Mouse (Mus musculus) embryonic facial prominence, embryonic 12.5 days (tissue): Measurements from ENCODE around the gene Hist2h3c1. TPM values are rescaled to one million over a fixed set of nuclear protein-coding genes. Genes with fewer than 3 reads are reported as not detected.
A peak's percentile ranks its signal among the peaks of the same experiment; 100 is the strongest.

Experiments used
- ATAC-seq: fragments of 200-750 bp; cut with Nextera tagmentation; 2 replicates; pipeline ENCODE4 v1.8.0; 2017; ENCODE audit not compliant: insufficient number of reproducible peaks, insufficient read depth, low FRiP score, low TSS enrichment
- H3K27ac ChIP-seq: fragments of 300-500 bp; sonication (generic); 2 replicates; pipeline ENCODE4 v1.5.1; 2016; ENCODE audit warnings: mild to moderate bottlenecking
- H3K27me3 ChIP-seq: fragments of 300-500 bp; sonication (generic); 2 replicates; pipeline ENCODE4 v1.6.1; 2016; ENCODE audit warnings: mild to moderate bottlenecking, moderate library complexity
- H3K36me3 ChIP-seq: fragments of 300-500 bp; sonication (generic); 2 replicates; pipeline ENCODE4 v1.6.1; 2016; ENCODE audit warnings: mild to moderate bottlenecking
- H3K4me1 ChIP-seq: fragments of 300-500 bp; sonication (generic); 2 replicates; pipeline ENCODE4 v1.6.1; 2016
- H3K4me2 ChIP-seq: fragments of 300-500 bp; sonication (generic); replicated peaks from 2 replicates; pipeline ENCODE4 v1.6.1; 2016; ENCODE audit warnings: mild to moderate bottlenecking, moderate library complexity
- H3K4me3 ChIP-seq: fragments of 300-500 bp; sonication (generic); 2 replicates; pipeline ENCODE4 v1.5.1; 2016; ENCODE audit warnings: mild to moderate bottlenecking
- H3K9ac ChIP-seq: fragments of 300-500 bp; sonication (generic); 2 replicates; pipeline ENCODE4 v1.6.1; 2016; ENCODE audit warnings: mild to moderate bottlenecking, moderate library complexity
- H3K9me3 ChIP-seq: fragments of 300-500 bp; sonication (generic); 2 replicates; pipeline ENCODE4 v1.6.1; 2016; ENCODE audit warnings: mild to moderate bottlenecking, moderate library complexity
- WGBS: fragments of 180-500 bp; shearing (Covaris S2); methylation state at CpG from one replicate; pipeline ENCODE4 v1.1.7; 2016; 5-methylcytosine and 5-hydroxymethylcytosine counted together
- polyA plus RNA-seq: library from polyadenylated mRNA; unstranded; fragments of >200 nt; fragmentation: Nextera tagmentation; extraction: Ambion mirVana; gene quantifications from 2 replicates; pipeline ENCODE4 v1.2.1, GENCODE M21; 2016

The Hist2h3c1 gene
- polyA plus RNA-seq, 1 experiment from 2014 or later: 0.83 TPM

- ATAC-seq: peak; percentile 94
- Histone ChIP-seq H3K9me3 (no peaks in the 10 kb centered on the region), H3K4me1 (peaks cover 18% of the 10 kb centered on the region), H3K27ac (peak within 1 kb of the TSS; percentile 99), H3K4me3 (peak within 1 kb of the TSS; percentile 65), H3K27me3 (no peaks in the 10 kb centered on the region), H3K36me3 (no peaks in the 10 kb centered on the region), H3K4me2 (peak within 1 kb of the TSS; percentile 57), H3K9ac (peak within 1 kb of the TSS; percentile 89)
- under 1% methylated on average over 43 of the region's 43 CpGs for WGBS
Measured at GRCm38 (mm10) chr3:96220765-96221639, 25.5 kb upstream of the Hist2h3c1 start, which contains the start of the genes Hist2h2ac and Hist2h2be. Gene Hist2h2ac, minus strand, starts transcription at chr3:96220880. Gene Hist2h2be, plus strand, starts transcription at chr3:96221119.

DNA sequence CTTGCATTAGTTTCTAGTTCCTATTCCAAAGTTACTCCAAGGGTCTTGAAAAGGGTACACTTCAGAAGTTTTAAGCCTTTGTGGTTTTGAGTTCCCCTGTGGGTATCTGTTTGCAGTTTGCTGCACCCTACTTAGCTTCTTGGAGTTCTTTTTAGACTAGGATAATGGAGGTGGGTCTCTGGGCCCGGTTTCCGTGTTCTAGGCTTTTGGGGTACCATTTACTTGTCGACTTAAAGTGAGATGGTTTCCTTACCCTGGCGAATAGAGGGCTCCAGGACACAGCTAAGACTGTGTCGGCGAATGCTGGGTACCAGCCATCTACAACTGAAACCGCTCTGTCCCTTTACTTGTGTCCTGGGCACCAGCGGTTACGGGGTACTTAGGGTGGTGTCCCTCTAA, 24.8 kb upstream of the Hist2h3c1 start:
- Histone ChIP-seq H3K27ac (peak overlapping the region; percentile 99), H3K9ac (peak overlapping the region; percentile 89), H3K4me1 (peaks cover 18% of the 10 kb centered on the region), H3K9me3 (no peaks in the 10 kb centered on the region), H3K27me3 (no peaks in the 10 kb centered on the region), H3K4me2 (peak overlapping the region; percentile 57), H3K36me3 (no peaks in the 10 kb centered on the region), H3K4me3 (peak overlapping the region; percentile 65)
- WGBS: 18% methylated on average over 9 of the region's 9 CpGs
- no peak for ATAC-seq

- Histone ChIP-seq H3K4me3 (no peak overlapping the region), H3K36me3 (no peaks in the 10 kb centered on the region), H3K27ac (no peak overlapping the region), H3K4me1 (peaks cover 18% of the 10 kb centered on the region), H3K4me2 (peak overlapping the region; percentile 57), H3K27me3 (no peaks in the 10 kb centered on the region), H3K9ac (no peak overlapping the region), H3K9me3 (no peaks in the 10 kb centered on the region)
- WGBS: 93% methylated on average over 4 of the region's 4 CpGs
- ATAC-seq: no peak
Measured at GRCm38 (mm10) chr3:96222774-96223173, 23.7 kb upstream of the Hist2h3c1 start.

- Histone ChIP-seq H3K4me3 (no peak overlapping the region), H3K4me1 (peaks cover 12% of the 10 kb centered on the region)
- 31% methylated on average over 2 of the region's 2 CpGs for whole genome bisulfite sequencing
Measured at GRCm38 (mm10) chr3:96225421-96225820, 21.1 kb upstream of the Hist2h3c1 start.

DNA sequence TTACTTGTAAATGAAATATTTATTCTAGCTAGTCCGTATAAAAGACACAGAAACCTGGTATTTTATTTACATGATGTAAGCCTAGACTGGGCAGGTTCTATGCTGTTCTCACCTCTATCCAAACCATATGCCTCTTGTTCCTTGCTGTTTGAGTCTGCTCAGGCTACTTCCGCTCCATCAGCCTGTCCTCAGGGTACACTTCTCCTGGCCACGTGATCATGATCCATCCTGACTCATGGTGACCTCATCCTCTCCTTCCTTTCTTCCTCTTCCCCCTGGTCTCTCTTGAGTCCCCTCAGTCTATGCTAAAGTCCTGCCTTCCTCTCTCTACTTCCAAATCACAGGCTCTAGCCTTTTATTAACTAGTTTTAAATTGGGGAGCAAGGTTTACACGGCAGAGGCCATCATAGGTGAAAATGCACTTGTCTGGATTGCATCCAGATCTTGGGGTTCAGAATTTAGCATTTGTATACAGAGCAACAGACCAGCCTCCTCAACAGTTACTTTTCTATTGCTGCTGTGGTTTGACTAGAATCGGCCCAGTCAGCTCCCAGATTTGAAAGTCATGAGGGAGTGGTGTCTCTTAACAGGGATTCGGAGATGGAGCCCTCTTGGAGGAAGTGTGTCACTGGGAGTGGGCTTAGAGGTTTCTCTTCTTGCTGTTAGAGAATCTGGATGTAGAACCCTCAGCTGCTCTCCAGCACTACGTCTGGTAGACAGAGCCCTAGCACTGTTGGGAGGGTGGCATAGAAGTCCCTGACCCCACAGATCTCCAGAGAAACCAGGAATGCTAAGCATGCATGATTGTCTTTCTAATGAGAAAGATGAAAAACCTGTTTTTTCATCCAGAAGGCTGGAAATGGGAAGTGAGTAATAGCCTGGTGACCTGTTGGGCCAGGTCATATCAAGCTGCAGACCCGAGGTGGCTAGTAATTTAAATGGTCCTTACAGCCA, 19.5 kb upstream of the Hist2h3c1 start:
- H3K4me2 ChIP-seq: no peak overlapping the region
- no peak overlapping the region for H3K9ac ChIP-seq
- no peaks in the 10 kb centered on the region for H3K9me3 ChIP-seq
- no peaks in the 10 kb centered on the region for H3K27me3 ChIP-seq
- H3K4me3 ChIP-seq: no peak overlapping the region
- no peak overlapping the region for H3K27ac ChIP-seq
- WGBS: 61% methylated on average over 8 of the region's 8 CpGs
- H3K36me3 ChIP-seq: no peaks in the 10 kb centered on the region
- peaks cover 8% of the 10 kb centered on the region for H3K4me1 ChIP-seq
- ATAC-seq: no peak

More at GRCm38 (mm10) chr3:96225421-96225820, 21.1 kb upstream of the Hist2h3c1 start:
- no peak overlapping the region; the same call in 1 of the 2 replicates for H3K4me2 ChIP-seq
- no peaks in the 10 kb centered on the region for H3K36me3 ChIP-seq
- H3K9ac ChIP-seq: no peak overlapping the region
- H3K27me3 ChIP-seq: no peaks in the 10 kb centered on the region
- H3K9me3 ChIP-seq: no peaks in the 10 kb centered on the region
- no peak overlapping the region for H3K27ac ChIP-seq
- no peak for ATAC-seq

DNA sequence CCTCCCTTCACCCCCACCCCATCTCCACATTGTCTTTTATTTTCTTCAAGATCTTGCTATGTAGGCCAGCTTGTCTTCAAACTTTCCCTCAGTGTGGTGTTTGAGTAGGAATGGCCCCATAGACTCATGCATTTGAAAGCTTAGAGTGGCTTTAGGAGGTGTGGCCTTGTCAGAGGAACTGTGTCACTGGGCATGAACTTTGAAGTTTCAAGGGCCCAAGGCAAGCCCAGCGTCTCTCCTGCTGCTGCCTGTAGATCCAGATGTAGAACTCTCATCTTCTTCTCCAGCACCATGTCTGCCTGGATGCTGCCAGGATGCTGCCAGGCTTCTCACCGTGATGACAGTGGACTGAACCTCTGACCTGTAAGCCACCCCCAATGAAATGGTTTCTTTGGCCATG, 17.7 kb upstream of the Hist2h3c1 start:
- no peak for ATAC-seq
- WGBS: 69% methylated on average over 2 of the region's 2 CpGs
- H3K27me3 ChIP-seq: no peaks in the 10 kb centered on the region
- no peak overlapping the region for H3K27ac ChIP-seq
- no peaks in the 10 kb centered on the region for H3K9me3 ChIP-seq
- H3K4me2 ChIP-seq: no peak overlapping the region
- no peak overlapping the region for H3K9ac ChIP-seq
- H3K4me1 ChIP-seq: no peaks in the 10 kb centered on the region; the same call in 1 of the 2 replicates
- H3K4me3 ChIP-seq: no peak overlapping the region
- H3K36me3 ChIP-seq: no peaks in the 10 kb centered on the region

GRCm38 (mm10) chr3:96230404-96230803, 16.1 kb upstream of the Hist2h3c1 start:
- H3K27ac ChIP-seq: no peak overlapping the region
- no peaks in the 10 kb centered on the region for H3K9me3 ChIP-seq
- H3K36me3 ChIP-seq: no peaks in the 10 kb centered on the region
- H3K4me1 ChIP-seq: no peaks in the 10 kb centered on the region
- WGBS: 54% methylated on average over 2 of the region's 2 CpGs
- no peak overlapping the region for H3K9ac ChIP-seq
- H3K4me2 ChIP-seq: no peak overlapping the region
- no peak for ATAC-seq
- H3K4me3 ChIP-seq: no peak overlapping the region
- no peaks in the 10 kb centered on the region for H3K27me3 ChIP-seq

GRCm38 (mm10) chr3:96230910-96231757, 15.4 kb upstream of the Hist2h3c1 start:
- H3K27ac ChIP-seq: no peak overlapping the region
- 72% methylated on average over 4 of the region's 4 CpGs for WGBS

GRCm38 (mm10) chr3:96231758-96232120, 14.7 kb upstream of the Hist2h3c1 start:
- H3K4me2 ChIP-seq: no peak overlapping the region
- H3K27ac ChIP-seq: no peak overlapping the region
- ATAC-seq: no peak
- H3K9me3 ChIP-seq: no peaks in the 10 kb centered on the region
- H3K36me3 ChIP-seq: no peaks in the 10 kb centered on the region
- H3K27me3 ChIP-seq: no peaks in the 10 kb centered on the region
- H3K4me3 ChIP-seq: no peak overlapping the region
- H3K9ac ChIP-seq: no peak overlapping the region
- H3K4me1 ChIP-seq: peaks cover 4% of the 10 kb centered on the region
- 65% methylated on average over 2 of the region's 2 CpGs for WGBS

More at GRCm38 (mm10) chr3:96230910-96231757, 15.4 kb upstream of the Hist2h3c1 start:
- Histone ChIP-seq H3K9ac (no peak overlapping the region), H3K4me1 (no peaks in the 10 kb centered on the region), H3K9me3 (no peaks in the 10 kb centered on the region), H3K36me3 (no peaks in the 10 kb centered on the region), H3K4me3 (no peak overlapping the region), H3K27me3 (no peaks in the 10 kb centered on the region), H3K4me2 (no peak overlapping the region)
- no peak for ATAC-seq

DNA sequence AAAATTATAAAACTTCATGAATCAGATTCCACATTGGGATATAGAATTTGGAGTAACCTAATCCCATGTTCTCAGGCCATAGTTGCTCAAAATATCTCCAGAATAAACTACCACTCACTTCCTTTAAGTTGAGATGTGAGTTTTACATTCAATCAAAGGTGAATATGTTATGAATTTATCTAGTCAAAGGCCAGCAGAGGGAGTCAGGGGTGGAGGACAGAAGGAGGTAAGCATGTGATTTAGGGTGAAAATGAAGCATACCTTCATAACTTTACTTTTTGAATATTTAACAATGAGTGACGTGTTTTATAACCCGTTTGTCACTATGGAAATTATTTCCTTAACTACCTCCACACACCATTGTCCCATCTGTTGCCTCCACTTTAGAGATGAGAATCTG, 11.6 kb upstream of the Hist2h3c1 start:
- H3K27ac ChIP-seq: no peak overlapping the region
- WGBS: 87% methylated on average over 2 of the region's 2 CpGs
- ATAC-seq: no peak
- H3K9me3 ChIP-seq: no peaks in the 10 kb centered on the region
- H3K9ac ChIP-seq: no peak overlapping the region
- H3K4me2 ChIP-seq: no peak overlapping the region
- H3K4me1 ChIP-seq: peaks cover 19% of the 10 kb centered on the region
- H3K27me3 ChIP-seq: no peaks in the 10 kb centered on the region
- H3K4me3 ChIP-seq: no peak overlapping the region
- no peaks in the 10 kb centered on the region for H3K36me3 ChIP-seq

GRCm38 (mm10) chr3:96235836-96236235, 10.6 kb upstream of the Hist2h3c1 start:
- Histone ChIP-seq H3K4me1 (peaks cover 19% of the 10 kb centered on the region), H3K36me3 (no peaks in the 10 kb centered on the region), H3K27me3 (no peaks in the 10 kb centered on the region), H3K4me3 (no peak overlapping the region), H3K4me2 (no peak overlapping the region), H3K9me3 (no peaks in the 10 kb centered on the region), H3K27ac (peak overlapping the region; percentile 7; the same call in 1 of the 2 replicates), H3K9ac (no peak overlapping the region)
- WGBS: 47% methylated on average over 3 of the region's 3 CpGs
- ATAC-seq: no peak
